Mouse (Mus musculus) cerebellum, postnatal 4 days (tissue): ENCODE measurements at regions not wholly inside any gene's neighbourhood (a gene's known extent, or its start where the extent isn't known, plus 50 kb on each side); places are given as distances from the start of the nearest gene placed in this dataset.
A peak's percentile ranks its signal among the peaks of the same experiment; 100 is the strongest.
"Not testable (repeated sequence)": the region's sequence is repeated elsewhere in the genome, so short reads cannot be mapped to it uniquely, and the experiment has no call there.

Experiments used
- DNase-seq, 2 experiments: peaks; one replicate each; pipeline ENCODE4 v3.0.0; 2022; ENCODE audit warnings: low spot score in 2 of 2, mixed read lengths in 1 of 2

GRCm38 (mm10) chr17:61337094-61337493, 1544.0 kb downstream of the Efna5 start:
- DNase-seq: no peak

- no peak for DNase-seq
Measured at GRCm38 (mm10) chr17:61325401-61325800, 1555.7 kb downstream of the Efna5 start.

- DNase-seq: no peak
Measured at GRCm38 (mm10) chr17:61320865-61321264, 1560.3 kb downstream of the Efna5 start.

GRCm38 (mm10) chr17:61313424-61313823, 1567.7 kb downstream of the Efna5 start:
- no peak for DNase-seq

GRCm38 (mm10) chr17:61311189-61311588, 1569.9 kb downstream of the Efna5 start:
- no peak for DNase-seq

GRCm38 (mm10) chr17:61303611-61304010, 1577.5 kb downstream of the Efna5 start:
- no peak for DNase-seq

GRCm38 (mm10) chr17:61301984-61302383, 1579.1 kb downstream of the Efna5 start:
- DNase-seq: peak in 1 of 2 experiments; percentile 62

GRCm38 (mm10) chr17:61301171-61301570, 1579.9 kb downstream of the Efna5 start:
- DNase-seq: no peak

GRCm38 (mm10) chr17:61291129-61291528, 1590.0 kb downstream of the Efna5 start:
- DNase-seq: no peak

- DNase-seq: no peak
Measured at GRCm38 (mm10) chr17:61288590-61288989, 1592.5 kb downstream of the Efna5 start.

GRCm38 (mm10) chr17:61273631-61274030, 1607.5 kb downstream of the Efna5 start:
- no peak for DNase-seq

GRCm38 (mm10) chr17:61256526-61256925, 1624.6 kb downstream of the Efna5 start:
- DNase-seq: not testable (repeated sequence)

- DNase-seq: no peak
Measured at GRCm38 (mm10) chr17:61248411-61248810, 1632.7 kb downstream of the Efna5 start.

GRCm38 (mm10) chr17:61217198-61217722, 1663.9 kb downstream of the Efna5 start:
- DNase-seq: no peak

- DNase-seq: no peak
Measured at GRCm38 (mm10) chr17:61204316-61204715, 1676.8 kb downstream of the Efna5 start.

GRCm38 (mm10) chr17:61187880-61188279, 1693.2 kb downstream of the Efna5 start:
- DNase-seq: not testable (repeated sequence)

- no peak for DNase-seq
Measured at GRCm38 (mm10) chr17:61176586-61176985, 1704.5 kb downstream of the Efna5 start.

GRCm38 (mm10) chr17:61159437-61159836, 1721.7 kb downstream of the Efna5 start:
- peak in 1 of 2 experiments; percentile 10 for DNase-seq

- no peak for DNase-seq
Measured at GRCm38 (mm10) chr17:61137006-61137405, 1744.1 kb downstream of the Efna5 start.

GRCm38 (mm10) chr17:61127767-61128166, 1753.3 kb downstream of the Efna5 start:
- DNase-seq: no peak

- no peak for DNase-seq
Measured at GRCm38 (mm10) chr17:61106302-61106701, 1774.8 kb downstream of the Efna5 start.

- DNase-seq: no peak
Measured at GRCm38 (mm10) chr17:61060450-61060849, 1820.7 kb downstream of the Efna5 start.

GRCm38 (mm10) chr17:61058471-61058870, 1822.6 kb downstream of the Efna5 start:
- no peak for DNase-seq
